Mouse (Mus musculus) ES-E14 (cell line): ENCODE results near the gene Phtf1. TPM values are rescaled to one million over a fixed set of nuclear protein-coding genes. Genes with fewer than 3 reads are reported as not detected.

ENCODE experiments used
- DNase-seq: peaks from one replicate; pipeline ENCODE4 v3.0.0-alpha.2; 2013; ENCODE audit warnings: low read depth, low spot score
- H3K27ac ChIP-seq: 2 replicates; pipeline ENCODE4 v1.5.1; 2012; ENCODE audit warnings: low read depth, mild to moderate bottlenecking, low read length, moderate library complexity, mixed read lengths; ENCODE audit not compliant: poor library complexity, insufficient read depth, severe bottlenecking
- H3K36me3 ChIP-seq: 2 replicates; pipeline ENCODE4 v1.6.1; 2012; ENCODE audit warnings: mild to moderate bottlenecking, low read length, moderate library complexity, mixed read lengths; ENCODE audit not compliant: control insufficient read depth, poor library complexity, insufficient read depth, severe bottlenecking
- H3K4me1 ChIP-seq, 2 experiments: fragments of 150-350 bp in 1 of 2; sonication (generic) in 1 of 2; 2 replicates each; pipeline ENCODE4 v1.6.1; 2012; ENCODE audit warnings: low read length in 2 of 2, mild to moderate bottlenecking in 1 of 2, mixed read lengths in 1 of 2; ENCODE audit not compliant: control insufficient read depth in 2 of 2, insufficient read depth in 2 of 2, poor library complexity in 1 of 2
- H3K4me3 ChIP-seq, 2 experiments: fragments of 150-350 bp in 1 of 2; sonication (generic) in 1 of 2; 2 replicates each; pipeline ENCODE4 v1.5.1; 2012; ENCODE audit warnings: low read length in 2 of 2, low read depth in 1 of 2, mild to moderate bottlenecking in 1 of 2, mixed read lengths in 1 of 2; ENCODE audit not compliant: insufficient read depth in 1 of 2, poor library complexity in 1 of 2, severe bottlenecking in 1 of 2
- H3K9ac ChIP-seq: 2 replicates; pipeline ENCODE4 v1.6.1; 2012; ENCODE audit warnings: low read depth, mild to moderate bottlenecking, low read length, mixed read lengths; ENCODE audit not compliant: poor library complexity, insufficient read depth, severe bottlenecking
- H3K9me3 ChIP-seq: fragments of 150-350 bp; sonication (generic); 2 replicates; pipeline ENCODE4 v1.6.1; 2012; ENCODE audit warnings: low read depth, mild to moderate bottlenecking, low read length; ENCODE audit not compliant: control insufficient read depth, insufficient read depth
- CHD2 ChIP-seq: IDR thresholded peaks from 2 replicates; pipeline ENCODE4 v1.6.1; 2014; ENCODE audit warnings: mild to moderate bottlenecking, low read depth, low read length, inconsistent platforms
- HCFC1 ChIP-seq: IDR thresholded peaks from 2 replicates; pipeline ENCODE4 v1.6.1; 2012; ENCODE audit warnings: low read length, inconsistent platforms, borderline replicate concordance; ENCODE audit not compliant: insufficient read depth
- MAFK ChIP-seq: IDR thresholded peaks from 2 replicates; pipeline ENCODE4 v1.6.1; 2014; ENCODE audit warnings: mild to moderate bottlenecking, low read depth, low read length, inconsistent platforms; ENCODE audit not compliant: insufficient read depth
- ZC3H11A ChIP-seq: IDR thresholded peaks from 2 replicates; pipeline ENCODE4 v1.6.1; 2012; ENCODE audit warnings: low read depth, mild to moderate bottlenecking, inconsistent platforms, low read length, borderline replicate concordance
- ZNF384 ChIP-seq: IDR thresholded peaks from 2 replicates; pipeline ENCODE4 v1.6.1; 2012; ENCODE audit warnings: low read depth, low read length, inconsistent platforms
- in situ Hi-C, 2 experiments: fragments of 600-800 bp; cut with MboI; formaldehyde crosslinking; loops; one replicate each; pipeline ENCODE4 v1.15.1; 2025; ENCODE audit warnings: low sequenced_read_pairs in 2 of 2, inconsistent platforms in 1 of 2; ENCODE audit not compliant: unreplicated experiment in 2 of 2
- total RNA-seq: library from RNA; depleted of rRNA; stranded (reverse); fragments of 300-350 nt; gene quantifications from 2 replicates; pipeline ENCODE4 v1.2.3, GENCODE M21; 2012

Phtf1 gene
- total RNA-seq, 1 experiment, result 18.2 TPM

- DNase-seq, result no peak
Observed at GRCm38 (mm10) chr3:103971157-103971556, 3.2 kb downstream of the Phtf1 start.

GRCm38 (mm10) chr3:103984556-103984955 lies 16.6 kb downstream of the Phtf1 start:
- H3K9me3 ChIP-seq, result no peaks in the 10 kb centered on the region
- H3K36me3 ChIP-seq, result peaks cover 2% of the 10 kb centered on the region; the same call in 1 of the 2 replicates
- no peak overlapping the region for H3K27ac ChIP-seq
- H3K4me1 ChIP-seq, result no peaks in the 10 kb centered on the region
- DNase-seq, result no peak
- no peak for TF ChIP-seq CHD2
- no peak for TF ChIP-seq MAFK
- TF ChIP-seq HCFC1, result no peak
- TF ChIP-seq ZC3H11A, result no peak
- TF ChIP-seq ZNF384, result no peak
- H3K9ac ChIP-seq, result no peak overlapping the region
- no peak overlapping the region for H3K4me3 ChIP-seq
- in situ Hi-C loops, result no loop called here

More at GRCm38 (mm10) chr3:103971157-103971556, 3.2 kb downstream of the Phtf1 start:
- no peak for TF ChIP-seq HCFC1
- no peak for TF ChIP-seq ZNF384
- no peak for TF ChIP-seq MAFK
- TF ChIP-seq CHD2, result no peak
- TF ChIP-seq ZC3H11A, result no peak
- Histone ChIP-seq H3K4me3 (no peak overlapping the region), H3K9me3 (no peaks in the 10 kb centered on the region), H3K27ac (no peak overlapping the region), H3K4me1 (0 out of 4 replicates have a peak, but pooled peaks cover 0 to 2% of the 10 kb centered on the region in 2 experiments), H3K9ac (no peak overlapping the region), H3K36me3 (no peaks in the 10 kb centered on the region)
- in situ Hi-C loops, result no loop called here

- Histone ChIP-seq H3K4me1 (no peaks in the 10 kb centered on the region), H3K9me3 (no peaks in the 10 kb centered on the region), H3K36me3 (peaks cover 2% of the 10 kb centered on the region; the same call in 1 of the 2 replicates), H3K27ac (no peak overlapping the region), H3K9ac (no peak overlapping the region), H3K4me3 (no peak overlapping the region)
- no peak for TF ChIP-seq ZC3H11A
- TF ChIP-seq CHD2, result no peak
- TF ChIP-seq MAFK, result no peak
- TF ChIP-seq ZNF384, result no peak
- no peak for TF ChIP-seq HCFC1
- no peak for DNase-seq
- in situ Hi-C loops, result no loop called here
Observed at GRCm38 (mm10) chr3:103985194-103985593, 17.3 kb downstream of the Phtf1 start.

- Histone ChIP-seq H3K36me3 (peaks cover 2% of the 10 kb centered on the region; the same call in 1 of the 2 replicates), H3K4me3 (no peak overlapping the region), H3K9ac (no peak overlapping the region), H3K4me1 (no peaks in the 10 kb centered on the region), H3K27ac (no peak overlapping the region), H3K9me3 (no peaks in the 10 kb centered on the region)
- in situ Hi-C loops, result no loop called here
- DNase-seq, result no peak
- TF ChIP-seq MAFK, result peak; percentile 69
- TF ChIP-seq ZC3H11A, result no peak
Observed at GRCm38 (mm10) chr3:103987831-103988432, 20.0 kb downstream of the Phtf1 start.

- no peak for TF ChIP-seq HCFC1
- no peak overlapping the region for H3K9ac ChIP-seq
- no peak overlapping the region for H3K27ac ChIP-seq
- no peak for DNase-seq
- no peak overlapping the region for H3K4me3 ChIP-seq
- H3K4me1 ChIP-seq, result no peaks in the 10 kb centered on the region
- H3K36me3 ChIP-seq, result peaks cover 6% of the 10 kb centered on the region
- in situ Hi-C loops, result no loop called here
- H3K9me3 ChIP-seq, result no peaks in the 10 kb centered on the region
Observed at GRCm38 (mm10) chr3:103989352-103989751, 21.4 kb downstream of the Phtf1 start.
